Mouse (Mus musculus): ENCODE measurements around the gene Peli1. TPM values are rescaled to one million over a fixed set of nuclear protein-coding genes. Genes with fewer than 3 reads are reported as not detected.

The Peli1 gene
- polyA plus RNA-seq (2016; fragmentation: Nextera tagmentation; extraction: Ambion mirVana), result 59.0 and 64.3 TPM in 2 replicates

DNA sequence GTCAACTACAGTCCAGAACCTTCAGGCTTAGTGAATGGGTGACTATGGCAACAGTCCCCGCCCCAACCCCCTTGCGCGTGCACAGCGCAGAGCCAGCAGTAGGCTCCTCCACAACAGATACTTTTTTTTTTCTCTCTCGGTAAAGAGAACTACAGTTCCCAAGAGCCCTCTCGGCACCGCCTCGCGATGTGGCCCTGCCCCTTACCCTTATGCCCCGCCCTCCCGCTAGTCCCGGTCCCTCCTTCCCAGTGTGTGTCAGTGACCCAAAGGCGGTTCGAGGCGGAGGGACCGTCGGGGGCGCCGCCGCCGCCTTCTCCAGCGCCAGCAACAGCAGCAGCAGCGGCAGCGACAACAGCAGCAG, at the start of gene Peli1:
Gene Peli1 (plus strand): TSS at position 225 of the 361 bp plus-strand sequence.
- Histone ChIP-seq H3K9me3 (replicated peaks) (no peaks in the 10 kb centered on the region), H3K4me3 (peak within 1 kb of the TSS; percentile 92), H3K36me3 (peaks cover 5% of the 10 kb centered on the region; the same call in 1 of the 2 replicates), H3K27me3 (ENCODE audit: low read depth, poor library complexity, severe bottlenecking) (no peaks in the 10 kb centered on the region), H3K4me1 (peaks cover 19% of the 10 kb centered on the region), H3K27ac (peak within 1 kb of the TSS; percentile 99)
- DNase-seq (ENCODE audit: low spot score), result peak; percentile 96
- WGBS, result 0% methylated on average over 24 of the region's 24 CpGs

DNA sequence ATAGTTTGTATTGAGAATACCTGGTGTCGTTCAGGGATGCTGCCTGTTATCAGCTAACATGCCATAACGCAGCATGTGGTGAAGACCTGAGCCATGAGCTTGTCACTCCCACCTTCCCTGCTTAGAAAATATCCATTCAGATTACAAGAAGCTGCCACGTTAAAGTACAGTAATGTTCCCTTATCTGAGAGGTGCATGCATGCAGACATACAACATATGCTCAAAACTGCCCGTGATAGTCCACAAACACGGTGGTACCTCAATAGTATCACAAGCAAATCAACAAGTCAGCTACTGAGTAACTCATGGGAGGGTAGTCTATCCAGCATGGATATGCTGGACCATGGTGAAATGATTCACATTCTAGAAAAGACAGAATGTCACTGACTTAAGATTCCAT, 48.5 kb upstream of the Peli1 start:
- 90% methylated on average over 5 of the region's 5 CpGs for WGBS
- no peaks in the 10 kb centered on the region for H3K27me3 ChIP-seq (ENCODE audit: low read depth, poor library complexity, severe bottlenecking)
- DNase-seq (ENCODE audit: low spot score), result no peak
- H3K4me3 ChIP-seq, result no peak overlapping the region
- H3K27ac ChIP-seq, result no peak overlapping the region
- H3K4me1 ChIP-seq, result no peaks in the 10 kb centered on the region
- H3K9me3 ChIP-seq (replicated peaks), result no peaks in the 10 kb centered on the region
- H3K36me3 ChIP-seq, result no peaks in the 10 kb centered on the region

DNA sequence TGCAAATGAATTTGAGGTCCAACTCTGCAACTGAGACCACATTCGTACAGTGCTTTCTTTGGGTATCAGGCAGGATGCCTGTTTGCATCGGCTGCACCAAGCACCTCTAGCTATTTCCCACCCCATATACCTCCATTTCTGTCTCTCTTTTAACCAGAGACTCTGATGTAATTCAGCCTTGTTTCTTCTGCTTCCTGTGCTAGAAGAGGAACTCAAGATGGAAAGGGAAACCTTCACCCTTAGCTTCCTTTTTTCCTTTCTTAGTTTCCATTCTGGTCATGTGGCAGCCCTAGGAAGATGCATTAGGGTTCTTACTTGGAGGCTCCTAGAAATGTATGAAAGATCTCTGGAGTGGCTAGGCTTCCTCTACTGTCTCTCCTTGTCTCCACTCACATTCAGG, 44.9 kb upstream of the Peli1 start:
- Histone ChIP-seq H3K9me3 (replicated peaks) (no peaks in the 10 kb centered on the region), H3K27ac (no peak overlapping the region), H3K27me3 (ENCODE audit: low read depth, poor library complexity, severe bottlenecking) (no peaks in the 10 kb centered on the region), H3K4me1 (no peaks in the 10 kb centered on the region), H3K36me3 (no peaks in the 10 kb centered on the region), H3K4me3 (no peak overlapping the region)
- no peak for DNase-seq (ENCODE audit: low spot score)
- WGBS, result 89% methylated on average over 2 of the region's 2 CpGs

DNA sequence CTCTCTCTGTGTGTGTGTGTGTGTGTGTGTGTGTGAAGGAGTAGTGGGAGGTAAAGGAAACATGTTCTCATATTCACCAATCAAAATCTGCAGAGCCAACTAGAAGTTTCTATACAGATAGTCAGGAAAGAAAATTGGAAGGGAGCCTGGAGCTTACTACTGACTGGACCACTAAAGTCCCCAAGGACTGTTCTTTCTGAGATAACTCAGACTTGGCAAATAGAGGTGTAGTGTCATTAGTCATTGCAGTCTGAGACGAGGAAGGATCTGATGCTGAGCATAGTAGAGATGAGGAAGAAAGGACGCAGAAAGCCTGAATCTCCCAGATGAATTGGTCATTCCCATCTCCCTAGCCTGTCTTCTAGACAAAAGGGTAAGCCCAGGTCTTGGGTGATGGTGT, 43.2 kb upstream of the Peli1 start:
- WGBS, result 75% methylated on average over 2 of the region's 2 CpGs
- no peaks in the 10 kb centered on the region for H3K27me3 ChIP-seq (ENCODE audit: low read depth, poor library complexity, severe bottlenecking)

DNA sequence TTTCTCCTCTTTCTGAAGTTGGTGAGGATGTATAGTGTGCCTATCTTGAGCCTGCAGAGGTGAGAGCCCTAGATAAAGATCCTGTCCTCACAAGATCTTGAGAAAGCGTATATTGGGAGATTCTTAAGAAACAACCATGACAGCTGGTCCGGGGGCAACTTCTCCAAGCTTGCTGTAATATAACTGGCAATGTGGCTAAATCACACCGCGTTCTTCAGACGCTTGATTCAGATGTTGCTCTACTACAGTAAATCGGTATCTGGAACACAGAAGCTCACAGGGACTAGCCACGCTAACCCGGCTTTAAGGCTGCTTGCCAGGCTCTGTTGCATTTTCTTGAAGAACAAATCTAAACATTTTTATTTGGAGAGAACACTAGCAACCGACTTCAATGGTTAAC, 39.4 kb upstream of the Peli1 start:
- Histone ChIP-seq H3K27me3 (ENCODE audit: low read depth, poor library complexity, severe bottlenecking) (no peaks in the 10 kb centered on the region), H3K9me3 (replicated peaks) (no peaks in the 10 kb centered on the region), H3K36me3 (no peaks in the 10 kb centered on the region), H3K27ac (no peak overlapping the region), H3K4me3 (no peak overlapping the region), H3K4me1 (peaks cover 5% of the 10 kb centered on the region; the same call in 1 of the 2 replicates)
- WGBS, result 92% methylated on average over 9 of the region's 9 CpGs
- no peak for DNase-seq (ENCODE audit: low spot score)

More for the DNA sequence above, 43.2 kb upstream of the Peli1 start:
- no peak overlapping the region for H3K4me3 ChIP-seq
- DNase-seq (ENCODE audit: low spot score), result no peak
- no peak overlapping the region for H3K27ac ChIP-seq
- no peaks in the 10 kb centered on the region for H3K36me3 ChIP-seq
- H3K4me1 ChIP-seq, result no peaks in the 10 kb centered on the region
- no peaks in the 10 kb centered on the region for H3K9me3 ChIP-seq (replicated peaks)

DNA sequence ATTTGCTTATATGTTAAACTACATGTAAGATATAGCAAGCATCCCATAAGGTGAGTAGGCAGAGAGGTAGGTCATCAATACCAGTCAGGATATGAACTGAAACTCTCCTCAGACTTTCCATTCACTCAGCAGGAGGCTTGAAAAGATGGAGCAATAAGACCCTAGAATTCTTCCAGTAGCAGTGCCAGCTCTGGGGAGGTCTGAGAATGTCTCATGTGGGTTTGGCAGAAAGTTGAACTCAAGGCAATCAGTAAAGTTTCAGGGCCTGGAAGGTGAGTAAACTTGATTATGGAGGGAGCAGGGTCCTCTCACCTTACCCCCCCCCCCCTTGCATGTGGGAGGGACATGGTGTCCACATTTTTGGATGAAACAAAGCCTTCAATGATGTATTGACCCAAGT, 36.5 kb upstream of the Peli1 start:
- no peaks in the 10 kb centered on the region for H3K27me3 ChIP-seq (ENCODE audit: low read depth, poor library complexity, severe bottlenecking)
- no peaks in the 10 kb centered on the region for H3K9me3 ChIP-seq (replicated peaks)
- peaks cover 5% of the 10 kb centered on the region; the same call in 1 of the 2 replicates for H3K4me1 ChIP-seq
- no peaks in the 10 kb centered on the region for H3K36me3 ChIP-seq
- H3K4me3 ChIP-seq, result no peak overlapping the region
- no peak for DNase-seq (ENCODE audit: low spot score)
- no peak overlapping the region for H3K27ac ChIP-seq

GRCm38 (mm10) chr11:21056109-21056850, 34.8 kb upstream of the Peli1 start:
- Histone ChIP-seq H3K9me3 (replicated peaks) (no peaks in the 10 kb centered on the region), H3K4me1 (peaks cover 5% of the 10 kb centered on the region; the same call in 1 of the 2 replicates), H3K27ac (no peak overlapping the region), H3K4me3 (no peak overlapping the region), H3K27me3 (ENCODE audit: low read depth, poor library complexity, severe bottlenecking) (no peaks in the 10 kb centered on the region), H3K36me3 (no peaks in the 10 kb centered on the region)
- no peak for DNase-seq (ENCODE audit: low spot score)
- 93% methylated on average over 13 of the region's 13 CpGs for WGBS

- H3K9me3 ChIP-seq (replicated peaks), result no peaks in the 10 kb centered on the region
- no peaks in the 10 kb centered on the region for H3K27me3 ChIP-seq (ENCODE audit: low read depth, poor library complexity, severe bottlenecking)
- DNase-seq (ENCODE audit: low spot score), result no peak
- no peak overlapping the region for H3K27ac ChIP-seq
- no peak overlapping the region for H3K4me3 ChIP-seq
- no peaks in the 10 kb centered on the region for H3K36me3 ChIP-seq
- peaks cover 5% of the 10 kb centered on the region; the same call in 1 of the 2 replicates for H3K4me1 ChIP-seq
- WGBS, result 80% methylated on average over 17 of the region's 17 CpGs
Observed at GRCm38 (mm10) chr11:21057511-21058414, 33.3 kb upstream of the Peli1 start.

DNA sequence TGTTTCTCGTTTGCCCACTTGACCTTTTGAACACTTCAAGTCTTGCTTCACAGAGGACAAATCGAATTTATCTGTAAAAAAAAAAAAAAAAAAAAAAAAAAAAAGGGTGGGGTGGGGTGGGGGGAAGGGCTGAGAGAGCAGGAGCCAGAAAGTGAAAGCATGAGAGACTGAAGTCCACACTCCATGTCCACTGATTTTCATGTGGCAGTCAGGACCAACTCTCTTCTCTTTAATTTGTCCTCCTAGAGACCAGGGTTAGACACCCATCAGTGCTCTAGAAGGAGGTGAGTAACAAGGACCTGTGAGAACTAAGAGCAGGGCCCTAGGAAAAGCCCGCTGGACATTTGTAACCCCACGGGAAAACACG, 32.7 kb upstream of the Peli1 start:
- H3K4me3 ChIP-seq, result no peak overlapping the region
- 83% methylated on average over 5 of the region's 5 CpGs for WGBS
- DNase-seq (ENCODE audit: low spot score), result no peak

GRCm38 (mm10) chr11:21060386-21061074, 30.6 kb upstream of the Peli1 start:
- no peak for DNase-seq (ENCODE audit: low spot score)
- Histone ChIP-seq H3K9me3 (replicated peaks) (no peaks in the 10 kb centered on the region), H3K4me3 (no peak overlapping the region), H3K27ac (no peak overlapping the region), H3K27me3 (ENCODE audit: low read depth, poor library complexity, severe bottlenecking) (no peaks in the 10 kb centered on the region), H3K4me1 (0 out of 2 replicates have a peak, but pooled peaks cover under 1% of the 10 kb centered on the region), H3K36me3 (no peaks in the 10 kb centered on the region)
- 74% methylated on average over 7 of the region's 7 CpGs for WGBS

More for the DNA sequence above, 32.7 kb upstream of the Peli1 start:
- Histone ChIP-seq H3K27me3 (ENCODE audit: low read depth, poor library complexity, severe bottlenecking) (no peaks in the 10 kb centered on the region), H3K9me3 (replicated peaks) (no peaks in the 10 kb centered on the region), H3K4me1 (peaks cover 5% of the 10 kb centered on the region; the same call in 1 of the 2 replicates), H3K36me3 (no peaks in the 10 kb centered on the region), H3K27ac (no peak overlapping the region)

- Histone ChIP-seq H3K27me3 (ENCODE audit: low read depth, poor library complexity, severe bottlenecking) (no peaks in the 10 kb centered on the region), H3K9me3 (replicated peaks) (no peaks in the 10 kb centered on the region), H3K36me3 (no peaks in the 10 kb centered on the region), H3K4me3 (no peak overlapping the region), H3K27ac (no peak overlapping the region), H3K4me1 (no peaks in the 10 kb centered on the region)
- 81% methylated on average over 8 of the region's 8 CpGs for WGBS
- DNase-seq (ENCODE audit: low spot score), result no peak
Observed at GRCm38 (mm10) chr11:21061075-21061403, 30.1 kb upstream of the Peli1 start.

GRCm38 (mm10) chr11:21061431-21061830, 29.7 kb upstream of the Peli1 start:
- 93% methylated on average over 8 of the region's 8 CpGs for WGBS
- no peak for DNase-seq (ENCODE audit: low spot score)
- no peaks in the 10 kb centered on the region for H3K4me1 ChIP-seq

DNA sequence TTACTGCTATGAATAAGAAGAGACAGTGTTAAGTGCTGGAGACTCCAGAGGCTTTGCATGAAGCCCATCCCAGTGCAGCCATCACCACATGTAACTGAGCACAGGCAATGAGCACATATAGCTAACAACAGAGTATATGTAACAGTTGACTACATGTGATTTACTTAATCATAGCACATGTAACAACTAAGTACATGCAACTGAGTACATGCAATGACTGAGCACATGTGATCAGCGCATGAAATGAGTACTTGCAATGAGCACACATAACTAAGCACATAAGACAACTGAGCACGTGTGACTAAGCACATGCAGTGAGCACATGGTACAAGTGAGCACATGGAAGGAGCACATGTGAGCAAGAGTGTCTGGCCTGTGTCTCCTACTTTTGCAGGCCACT, 29.0 kb upstream of the Peli1 start:
- no peaks in the 10 kb centered on the region for H3K27me3 ChIP-seq (ENCODE audit: low read depth, poor library complexity, severe bottlenecking)
- no peaks in the 10 kb centered on the region for H3K9me3 ChIP-seq (replicated peaks)
- H3K4me1 ChIP-seq, result no peaks in the 10 kb centered on the region
- WGBS, result 90% methylated on average over 2 of the region's 2 CpGs
- DNase-seq (ENCODE audit: low spot score), result no peak
- no peak overlapping the region for H3K27ac ChIP-seq
- H3K36me3 ChIP-seq, result no peaks in the 10 kb centered on the region
- no peak overlapping the region for H3K4me3 ChIP-seq

More at GRCm38 (mm10) chr11:21061431-21061830, 29.7 kb upstream of the Peli1 start:
- Histone ChIP-seq H3K27ac (no peak overlapping the region), H3K27me3 (ENCODE audit: low read depth, poor library complexity, severe bottlenecking) (no peaks in the 10 kb centered on the region), H3K36me3 (no peaks in the 10 kb centered on the region), H3K9me3 (replicated peaks) (no peaks in the 10 kb centered on the region), H3K4me3 (no peak overlapping the region)
